Mouse (Mus musculus): ENCODE measurements around the gene Cd86.

Cd86 gene

GRCm38 (mm10) chr16:36587971-36588370 is 77.9 kb downstream of the Cd86 start:
- no peak for TF ChIP-seq GATA4 (IDR thresholded peaks at IDR 0.05; ENCODE audit: insufficient replicate concordance, low read length)

GRCm38 (mm10) chr16:36582073-36582472 is 83.8 kb downstream of the Cd86 start:
- TF ChIP-seq GATA4 (IDR thresholded peaks at IDR 0.05; ENCODE audit: insufficient replicate concordance, low read length): no peak

- TF ChIP-seq GATA4 (IDR thresholded peaks at IDR 0.05; ENCODE audit: insufficient replicate concordance, low read length): no peak
Observed at GRCm38 (mm10) chr16:36571942-36572341, 93.9 kb downstream of the Cd86 start.

GRCm38 (mm10) chr16:36561386-36562338 is 104.2 kb downstream of the Cd86 start, which contains the start of gene Casr:
Gene Casr (minus strand): TSS chr16:36562141.
- TF ChIP-seq GATA4 (IDR thresholded peaks at IDR 0.05; ENCODE audit: insufficient replicate concordance, low read length): no peak

- TF ChIP-seq GATA4 (IDR thresholded peaks at IDR 0.05; ENCODE audit: insufficient replicate concordance, low read length): no peak; the same call in 1 of the 2 replicates
Observed at GRCm38 (mm10) chr16:36559573-36559972, 106.3 kb downstream of the Cd86 start.

- no peak for TF ChIP-seq GATA4 (IDR thresholded peaks at IDR 0.05; ENCODE audit: insufficient replicate concordance, low read length)
Observed at GRCm38 (mm10) chr16:36555672-36556165, 110.2 kb downstream of the Cd86 start.
